Mouse (Mus musculus) stomach, embryonic 15.5 days (tissue): ENCODE data around the gene Foxs1. TPM values are rescaled to one million over a fixed set of nuclear protein-coding genes. Genes with fewer than 3 reads are reported as not detected.

Source experiments
- ATAC-seq: fragments of 200-750 bp; cut with Nextera tagmentation; 2 replicates; pipeline ENCODE4 v1.8.0; 2017; ENCODE audit warnings: low read depth, moderate number of reproducible peaks, moderate TSS enrichment; ENCODE audit not compliant: insufficient read depth, low FRiP score
- H3K27ac ChIP-seq: fragments of 300-500 bp; sonication (generic); 2 replicates; pipeline ENCODE4 v1.5.1; 2015; ENCODE audit warnings: mild to moderate bottlenecking, inconsistent platforms
- H3K27me3 ChIP-seq: fragments of 300-500 bp; sonication (generic); replicated peaks from 2 replicates; pipeline ENCODE4 v1.6.1; 2015; ENCODE audit warnings: inconsistent platforms
- H3K36me3 ChIP-seq: fragments of 300-500 bp; sonication (generic); 2 replicates; pipeline ENCODE4 v1.6.1; 2015; ENCODE audit warnings: inconsistent platforms
- H3K4me1 ChIP-seq: fragments of 300-500 bp; sonication (generic); 2 replicates; pipeline ENCODE4 v1.6.1; 2015; ENCODE audit warnings: inconsistent platforms
- H3K4me2 ChIP-seq: fragments of 300-500 bp; sonication (generic); 2 replicates; pipeline ENCODE4 v1.6.1; 2015; ENCODE audit warnings: mild to moderate bottlenecking, inconsistent platforms
- H3K4me3 ChIP-seq: fragments of 300-500 bp; sonication (generic); replicated peaks from 2 replicates; pipeline ENCODE4 v1.5.1; 2015; ENCODE audit warnings: inconsistent platforms
- H3K9ac ChIP-seq: fragments of 300-500 bp; sonication (generic); 2 replicates; pipeline ENCODE4 v1.6.1; 2015; ENCODE audit warnings: inconsistent platforms
- H3K9me3 ChIP-seq: fragments of 300-500 bp; sonication (generic); 2 replicates; pipeline ENCODE4 v1.6.1; 2016; ENCODE audit warnings: inconsistent platforms
- WGBS: fragments of 180-500 bp; shearing (Covaris S2); methylation state at CpG from one replicate; pipeline ENCODE4 v1.1.7; 2015; 5-methylcytosine and 5-hydroxymethylcytosine counted together
- polyA plus RNA-seq: library from polyadenylated mRNA; unstranded; fragments of >200 nt; fragmentation: Nextera tagmentation; extraction: Ambion mirVana; gene quantifications from 2 replicates; pipeline ENCODE4 v1.2.1, GENCODE M21; 2015

Foxs1 gene
- polyA plus RNA-seq, 1 experiment from 2014 or later: 4.3 TPM

DNA sequence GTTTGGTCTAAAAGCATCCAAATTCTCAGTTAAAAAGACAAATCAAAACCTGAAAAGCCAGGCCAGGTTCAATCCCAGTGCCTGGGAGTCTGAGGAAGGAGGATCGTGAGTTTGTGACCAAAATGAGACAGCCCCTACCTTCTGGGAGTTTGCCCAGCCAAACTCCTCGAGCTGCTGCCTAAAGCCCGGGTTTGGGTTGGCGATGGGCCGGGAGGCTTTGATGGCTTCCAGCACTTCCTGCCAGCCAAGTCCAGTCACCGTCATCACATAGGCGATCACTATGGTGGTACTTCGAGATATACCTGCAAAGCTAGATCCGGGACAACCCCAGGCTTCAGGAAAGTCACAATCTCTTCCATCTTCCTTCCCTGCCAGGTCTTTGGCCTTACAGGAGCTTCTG is 11.0 kb upstream of the Foxs1 start:
- Histone ChIP-seq H3K27me3 (peaks cover 70% of the 10 kb centered on the region), H3K9ac (no peak overlapping the region), H3K36me3 (no peaks in the 10 kb centered on the region), H3K27ac (no peak overlapping the region), H3K4me2 (no peak overlapping the region), H3K4me1 (peaks cover 12% of the 10 kb centered on the region), H3K4me3 (no peak overlapping the region), H3K9me3 (no peaks in the 10 kb centered on the region)
- 54% methylated on average over 9 of the region's 9 CpGs for WGBS
- ATAC-seq: no peak

DNA sequence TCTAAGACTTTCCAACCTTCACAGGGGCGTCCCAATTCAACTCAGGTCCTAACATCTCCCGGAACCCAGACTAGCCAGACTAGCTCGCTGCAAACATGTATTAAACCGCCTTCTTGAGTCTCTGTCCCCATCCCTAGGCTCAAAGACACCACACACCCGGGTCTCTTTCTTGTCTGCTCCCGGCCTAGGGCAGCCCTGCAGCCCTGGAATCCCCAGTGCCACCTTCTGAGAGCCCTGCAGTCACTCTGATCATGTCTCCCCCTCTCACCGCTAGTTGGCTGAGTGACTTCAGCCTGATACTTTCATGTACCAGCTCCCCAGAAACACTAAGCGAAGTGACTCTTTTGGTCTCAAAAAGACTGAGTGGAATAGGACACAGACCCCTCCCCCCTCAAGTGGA is 10.6 kb upstream of the Foxs1 start:
- 9% methylated on average over 8 of the region's 8 CpGs for WGBS

DNA sequence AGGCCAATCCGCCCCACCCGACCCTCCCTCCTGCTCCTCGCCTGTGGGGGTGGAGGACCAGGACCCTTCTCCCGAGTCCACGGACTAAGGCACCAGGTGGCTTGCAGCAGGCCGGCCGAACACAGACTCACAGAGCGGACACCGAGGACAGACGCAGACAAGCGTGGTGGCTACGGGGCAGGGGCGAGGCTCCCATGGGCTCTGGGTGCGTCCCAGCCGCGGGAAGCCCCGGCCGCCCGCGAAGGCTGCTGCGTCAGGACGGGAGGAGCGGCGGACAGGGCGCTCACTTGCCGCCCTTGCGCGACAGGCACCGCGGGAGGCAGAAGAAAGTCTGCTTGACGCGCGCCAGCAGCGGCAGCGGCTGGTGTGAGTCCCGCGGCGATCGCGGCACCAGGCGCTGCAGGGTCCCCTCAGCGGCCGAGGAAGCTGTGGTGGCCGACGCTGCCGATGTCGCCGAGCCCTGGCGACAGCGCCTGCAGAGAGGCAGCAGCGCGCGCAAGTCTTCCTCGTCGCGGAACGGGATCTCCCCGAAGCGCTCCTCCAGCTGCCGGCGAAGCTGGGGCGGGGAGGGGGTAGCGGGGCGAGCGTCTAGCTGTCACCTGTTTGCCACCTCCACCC is 10.0 kb upstream of the Foxs1 start:
- Histone ChIP-seq H3K9ac (0 out of 2 replicates have a peak overlapping the region, but pooled peaks have one; percentile 4), H3K4me1 (peaks cover 12% of the 10 kb centered on the region), H3K36me3 (no peaks in the 10 kb centered on the region), H3K27me3 (peaks cover 63% of the 10 kb centered on the region), H3K9me3 (no peaks in the 10 kb centered on the region), H3K4me2 (peak overlapping the region; percentile 88), H3K4me3 (peak overlapping the region; percentile 40), H3K27ac (no peak overlapping the region)
- under 1% methylated on average over 65 of the region's 65 CpGs for WGBS
- ATAC-seq: no peak

More for the DNA sequence above, 10.6 kb upstream of the Foxs1 start:
- no peaks in the 10 kb centered on the region for H3K36me3 ChIP-seq
- H3K27me3 ChIP-seq: peaks cover 66% of the 10 kb centered on the region
- H3K4me1 ChIP-seq: peaks cover 12% of the 10 kb centered on the region
- no peak overlapping the region for H3K27ac ChIP-seq
- H3K4me3 ChIP-seq: peak overlapping the region; percentile 40
- no peaks in the 10 kb centered on the region for H3K9me3 ChIP-seq
- ATAC-seq: no peak
- H3K9ac ChIP-seq: no peak overlapping the region
- H3K4me2 ChIP-seq: peak overlapping the region; percentile 88

DNA sequence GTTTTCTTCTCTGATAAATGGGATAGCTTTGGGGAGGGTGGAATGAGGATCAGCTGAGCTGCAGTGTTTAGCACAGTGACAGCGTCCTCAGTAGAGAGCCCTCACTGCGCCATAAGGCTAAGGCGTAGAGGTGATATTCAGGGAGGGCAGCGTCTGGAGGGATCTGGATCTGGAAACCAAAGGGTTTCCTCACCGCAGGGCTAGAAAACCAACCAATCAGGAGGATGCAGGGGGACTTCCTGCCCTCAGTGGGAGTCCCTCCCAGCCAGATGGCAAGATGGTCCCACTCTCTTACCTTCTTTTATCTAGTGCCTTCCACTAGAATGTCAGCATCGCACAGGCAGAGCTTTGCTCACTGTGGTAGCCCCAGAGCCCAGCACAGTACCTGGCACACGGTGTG is 8.8 kb upstream of the Foxs1 start:
- no peak for ATAC-seq
- no peak overlapping the region for H3K27ac ChIP-seq
- peaks cover 63% of the 10 kb centered on the region for H3K27me3 ChIP-seq
- H3K4me2 ChIP-seq: no peak overlapping the region
- H3K36me3 ChIP-seq: no peaks in the 10 kb centered on the region
- H3K9ac ChIP-seq: no peak overlapping the region
- no peak overlapping the region for H3K4me3 ChIP-seq
- WGBS: 31% methylated on average over 7 of the region's 7 CpGs
- H3K4me1 ChIP-seq: peaks cover 12% of the 10 kb centered on the region
- H3K9me3 ChIP-seq: no peaks in the 10 kb centered on the region

GRCm38 (mm10) chr2:152941106-152941505 is 8.1 kb upstream of the Foxs1 start:
- ATAC-seq: no peak
- peaks cover 63% of the 10 kb centered on the region for H3K27me3 ChIP-seq
- H3K9ac ChIP-seq: no peak overlapping the region
- WGBS: 72% methylated on average over 6 of the region's 6 CpGs
- H3K9me3 ChIP-seq: no peaks in the 10 kb centered on the region
- H3K4me2 ChIP-seq: no peak overlapping the region
- peaks cover 12% of the 10 kb centered on the region for H3K4me1 ChIP-seq
- no peak overlapping the region for H3K27ac ChIP-seq
- H3K4me3 ChIP-seq: no peak overlapping the region
- no peaks in the 10 kb centered on the region for H3K36me3 ChIP-seq

DNA sequence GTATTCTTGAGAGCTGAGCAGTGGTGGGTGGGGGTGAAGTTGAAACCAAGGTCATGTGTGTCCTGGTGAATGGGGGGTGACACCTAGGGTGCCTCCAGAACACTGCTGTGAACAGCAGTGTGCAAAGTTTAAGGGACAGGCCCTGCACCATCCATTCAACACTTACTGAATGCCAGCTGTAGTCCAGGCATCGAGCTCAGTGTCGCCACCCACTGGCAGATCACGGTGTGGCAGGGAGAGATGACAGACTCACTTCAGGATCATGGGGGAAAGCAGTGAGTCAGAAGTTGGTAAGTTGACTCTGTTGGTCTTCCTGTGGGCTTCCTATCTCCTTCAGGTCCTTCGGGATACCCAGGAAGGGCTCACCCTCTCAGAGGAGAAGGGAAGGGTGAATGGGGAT is 6.8 kb upstream of the Foxs1 start:
- no peak for ATAC-seq
- Histone ChIP-seq H3K36me3 (no peaks in the 10 kb centered on the region), H3K4me2 (no peak overlapping the region), H3K9me3 (no peaks in the 10 kb centered on the region), H3K4me3 (no peak overlapping the region), H3K27ac (no peak overlapping the region), H3K4me1 (peaks cover 12% of the 10 kb centered on the region), H3K27me3 (peaks cover 54% of the 10 kb centered on the region), H3K9ac (no peak overlapping the region)
- WGBS: 13% methylated on average over 4 of the region's 4 CpGs

DNA sequence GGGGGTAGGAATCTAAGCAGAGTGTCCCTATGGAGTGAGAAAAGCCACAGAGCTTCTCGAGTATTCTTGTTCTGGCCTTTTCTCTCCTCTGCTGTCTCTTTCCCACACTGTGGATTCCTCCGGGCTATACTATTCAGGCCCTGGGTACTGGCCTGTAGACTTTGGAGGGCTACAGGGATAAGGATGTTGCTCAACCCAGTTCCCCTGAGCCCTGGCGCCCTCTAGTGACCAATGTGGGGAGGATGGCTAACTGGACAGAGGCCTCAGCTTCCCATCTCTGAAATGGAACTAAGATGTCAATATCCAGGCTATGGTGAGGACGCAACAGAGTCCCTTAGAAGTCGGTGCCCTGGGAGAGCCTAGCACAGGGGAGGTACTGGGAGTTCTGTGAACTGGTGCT is 606 bp upstream of the Foxs1 start:
- ATAC-seq: 0 out of 2 replicates have a peak, but pooled peaks have one; percentile 29
- Histone ChIP-seq H3K4me1 (peaks cover 17% of the 10 kb centered on the region; the same call in 1 of the 2 replicates), H3K36me3 (no peaks in the 10 kb centered on the region), H3K9ac (no peak overlapping the region), H3K4me3 (no peak overlapping the region), H3K27ac (no peak overlapping the region), H3K4me2 (no peak overlapping the region), H3K27me3 (0 out of 2 replicates have a peak, but pooled peaks cover 8% of the 10 kb centered on the region), H3K9me3 (no peaks in the 10 kb centered on the region)
- 39% methylated on average over 5 of the region's 5 CpGs for WGBS

- 0 out of 2 replicates have a peak, but pooled peaks cover 8% of the 10 kb centered on the region for H3K27me3 ChIP-seq
- no peaks in the 10 kb centered on the region for H3K36me3 ChIP-seq
- no peaks in the 10 kb centered on the region for H3K9me3 ChIP-seq
- no peak overlapping the region for H3K4me2 ChIP-seq
- H3K27ac ChIP-seq: no peak overlapping the region
- no peak overlapping the region for H3K9ac ChIP-seq
- H3K4me1 ChIP-seq: peaks cover 18% of the 10 kb centered on the region; the same call in 1 of the 2 replicates
- H3K4me3 ChIP-seq: no peak overlapping the region
- ATAC-seq: no peak
- 63% methylated on average over 12 of the region's 12 CpGs for WGBS
These were observed 1.4 kb downstream of the Foxs1 start for GRCm38 (mm10) chr2:152931456-152932160.

DNA sequence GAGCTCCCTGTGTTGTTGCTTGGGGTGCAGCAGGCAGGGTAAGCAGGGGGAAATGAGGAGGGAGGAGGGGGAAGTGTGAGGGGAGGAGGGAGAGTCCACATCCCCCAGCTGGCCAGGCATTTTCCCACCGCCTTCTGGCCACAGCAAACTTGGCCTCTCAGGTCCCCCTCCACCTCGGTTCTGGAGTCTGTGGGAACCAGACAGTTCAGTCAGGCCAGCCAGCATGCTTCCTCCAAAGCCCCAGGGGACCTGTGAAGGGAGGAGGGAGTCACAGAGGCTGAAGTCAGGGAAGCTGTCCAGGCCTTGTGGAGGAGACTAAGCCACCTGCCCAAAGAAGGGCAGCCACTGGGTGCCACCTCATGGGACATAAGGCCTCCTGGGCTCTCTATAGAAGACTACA is 2.7 kb downstream of the Foxs1 start:
- no peak overlapping the region for H3K4me2 ChIP-seq
- H3K4me1 ChIP-seq: peaks cover 28% of the 10 kb centered on the region
- no peak overlapping the region for H3K9ac ChIP-seq
- peak overlapping the region; percentile 21 for H3K27ac ChIP-seq
- WGBS: 18% methylated on average over 2 of the region's 2 CpGs
- H3K27me3 ChIP-seq: 0 out of 2 replicates have a peak, but pooled peaks cover 8% of the 10 kb centered on the region
- H3K36me3 ChIP-seq: no peaks in the 10 kb centered on the region
- ATAC-seq: no peak
- H3K4me3 ChIP-seq: no peak overlapping the region
- H3K9me3 ChIP-seq: no peaks in the 10 kb centered on the region

GRCm38 (mm10) chr2:152928988-152929370 is 4.0 kb downstream of the Foxs1 start:
- Histone ChIP-seq H3K4me1 (peaks cover 36% of the 10 kb centered on the region), H3K36me3 (no peaks in the 10 kb centered on the region), H3K9ac (no peak overlapping the region), H3K9me3 (no peaks in the 10 kb centered on the region), H3K4me3 (no peak overlapping the region), H3K27me3 (0 out of 2 replicates have a peak, but pooled peaks cover 4% of the 10 kb centered on the region), H3K27ac (peak overlapping the region; percentile 48), H3K4me2 (no peak overlapping the region)
- ATAC-seq: no peak
- WGBS: 61% methylated on average over 3 of the region's 3 CpGs

DNA sequence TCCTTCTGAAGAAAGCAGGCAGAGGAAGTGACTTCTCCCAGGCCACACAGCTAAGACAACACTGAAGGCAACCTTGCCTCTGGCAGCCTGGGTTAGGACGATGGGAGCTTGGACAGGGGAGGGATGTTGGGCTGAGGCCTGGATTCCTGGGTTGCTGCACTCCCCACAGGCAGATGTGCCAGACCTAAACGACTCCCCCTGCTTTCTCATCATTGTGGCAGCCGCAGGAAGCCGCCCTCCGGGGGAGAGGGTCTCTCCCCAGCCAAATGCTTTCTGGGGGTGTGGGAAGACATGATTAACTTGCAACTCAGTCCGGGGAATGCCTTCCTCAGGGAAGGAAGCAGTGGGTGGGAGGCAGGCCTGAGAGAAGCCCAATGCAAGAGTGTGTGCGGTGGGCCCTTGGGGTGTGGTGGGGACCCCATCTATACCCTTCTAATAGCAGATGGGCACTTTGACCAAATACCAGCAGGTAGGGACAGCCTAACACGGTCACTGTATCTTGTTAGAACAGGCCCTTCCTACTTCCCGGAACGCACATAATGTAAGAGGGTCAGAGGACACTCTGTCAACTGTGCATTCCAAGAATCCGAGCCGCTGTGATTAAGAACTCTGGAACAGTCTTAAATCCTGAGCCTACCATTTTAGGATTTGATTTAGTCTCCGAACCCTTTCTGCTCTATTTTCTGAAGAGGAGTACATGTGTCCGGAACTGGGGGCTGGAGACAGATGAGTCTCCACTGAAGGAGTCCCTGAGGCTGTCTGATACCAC is 4.6 kb downstream of the Foxs1 start:
- Histone ChIP-seq H3K4me2 (no peak overlapping the region), H3K36me3 (no peaks in the 10 kb centered on the region), H3K4me3 (no peak overlapping the region), H3K4me1 (peaks cover 36% of the 10 kb centered on the region), H3K9me3 (no peaks in the 10 kb centered on the region), H3K27ac (peak overlapping the region; percentile 48), H3K9ac (no peak overlapping the region), H3K27me3 (0 out of 2 replicates have a peak, but pooled peaks cover 4% of the 10 kb centered on the region)
- WGBS: 45% methylated on average over 14 of the region's 14 CpGs
- ATAC-seq: no peak

DNA sequence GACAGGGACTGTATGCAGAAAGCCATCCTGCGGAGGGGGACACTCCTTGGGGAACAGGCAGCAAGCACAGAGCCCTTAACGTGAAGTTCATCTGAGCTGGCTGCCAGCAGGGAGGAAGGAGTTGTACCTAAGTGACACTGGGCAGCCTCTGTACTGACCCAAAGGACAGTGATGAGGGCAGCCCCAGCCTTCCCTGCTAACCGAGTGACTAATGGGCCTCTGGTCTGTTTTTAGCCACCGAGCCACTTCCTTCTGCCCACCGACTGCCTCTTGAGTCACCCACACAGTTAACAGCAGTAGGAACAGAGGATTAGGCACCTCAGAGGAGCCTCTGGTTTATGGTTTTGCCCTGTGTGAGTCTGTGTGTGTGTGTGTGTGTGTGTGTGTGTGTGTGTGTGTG is 5.6 kb downstream of the Foxs1 start:
- Histone ChIP-seq H3K4me2 (no peak overlapping the region), H3K4me3 (no peak overlapping the region), H3K36me3 (no peaks in the 10 kb centered on the region), H3K9me3 (no peaks in the 10 kb centered on the region), H3K27ac (no peak overlapping the region), H3K27me3 (0 out of 2 replicates have a peak, but pooled peaks cover under 1% of the 10 kb centered on the region), H3K9ac (no peak overlapping the region), H3K4me1 (peaks cover 36% of the 10 kb centered on the region)
- no peak for ATAC-seq
- 52% methylated on average over 5 of the region's 5 CpGs for WGBS
